Mouse (Mus musculus): ENCODE data around the gene Myo18b. TPM values are rescaled to one million over a fixed set of nuclear protein-coding genes. Genes with fewer than 3 reads are reported as not detected.

Gene Myo18b
- polyA plus RNA-seq, 1 experiment from 2014 or later: 2.0 TPM

Other genes with a start within 250 kb of the Myo18b start
- gene Grk3, start 119.4 kb upstream of the Myo18b start, polyA plus RNA-seq (2015; fragmentation: Nextera tagmentation; extraction: Ambion mirVana): 30.7 and 31.5 TPM in 2 replicates
- not detected in 2 replicates for gene Crybb2, start 173.8 kb upstream of the Myo18b start, polyA plus RNA-seq (2015; fragmentation: Nextera tagmentation; extraction: Ambion mirVana)
- 0.60 and 2.3 TPM in 2 replicates for gene Crybb3, start 185.2 kb upstream of the Myo18b start, polyA plus RNA-seq (2015; fragmentation: Nextera tagmentation; extraction: Ambion mirVana)